Mouse (Mus musculus) kidney, embryonic 16.5 days (tissue): Measurements from ENCODE around the gene Tmem150b. TPM values are rescaled to one million over a fixed set of nuclear protein-coding genes. Genes with fewer than 3 reads are reported as not detected.

Experiments
- ATAC-seq: fragments of 200-750 bp; cut with Nextera tagmentation; 2 replicates; pipeline ENCODE4 v1.8.0; 2017; ENCODE audit warnings: moderate TSS enrichment; ENCODE audit not compliant: low FRiP score, low TSS enrichment
- H3K27ac ChIP-seq: fragments of 300-500 bp; sonication (generic); 2 replicates; pipeline ENCODE4 v1.5.1; 2014; ENCODE audit warnings: low read length
- H3K27me3 ChIP-seq: fragments of 300-500 bp; sonication (generic); 2 replicates; pipeline ENCODE4 v1.6.1; 2014; ENCODE audit warnings: low read length, control low read depth, mixed read lengths; ENCODE audit not compliant: insufficient read depth
- H3K36me3 ChIP-seq: fragments of 300-500 bp; sonication (generic); 2 replicates; pipeline ENCODE4 v1.6.1; 2014; ENCODE audit warnings: low read length, control low read depth, mixed read lengths; ENCODE audit not compliant: insufficient read depth
- H3K4me1 ChIP-seq: fragments of 300-500 bp; sonication (generic); 2 replicates; pipeline ENCODE4 v1.6.1; 2014; ENCODE audit warnings: low read length, control low read depth, mixed read lengths; ENCODE audit not compliant: insufficient read depth
- H3K4me2 ChIP-seq: fragments of 300-500 bp; sonication (generic); replicated peaks from 2 replicates; pipeline ENCODE4 v1.6.1; 2014; ENCODE audit warnings: low read depth, low read length
- H3K4me3 ChIP-seq: fragments of 300-500 bp; sonication (generic); 2 replicates; pipeline ENCODE4 v1.5.1; 2014; ENCODE audit warnings: mild to moderate bottlenecking, low read length
- H3K9ac ChIP-seq: fragments of 300-500 bp; sonication (generic); replicated peaks from 2 replicates; pipeline ENCODE4 v1.6.1; 2014; ENCODE audit warnings: low read length
- H3K9me3 ChIP-seq: fragments of 300-500 bp; sonication (generic); 2 replicates; pipeline ENCODE4 v1.6.1; 2016; ENCODE audit warnings: low read length, control low read depth
- WGBS: fragments of 180-500 bp; shearing (Covaris S2); extraction: QIAGEN DNeasy Blood & Tissue Kit; methylation state at CpG from one replicate; pipeline ENCODE4 v1.1.7; 2014; 5-methylcytosine and 5-hydroxymethylcytosine counted together
- polyA plus RNA-seq: library from polyadenylated mRNA; unstranded; fragments of >200 nt; fragmentation: Nextera tagmentation; extraction: Ambion mirVana; gene quantifications from 2 replicates; pipeline ENCODE4 v1.2.1, GENCODE M21; 2015

Gene Tmem150b
- 0.07 and 0.08 TPM in 2 replicates for polyA plus RNA-seq

- H3K4me3 ChIP-seq = no peak within 1 kb of the TSS
Observed at GRCm38 (mm10) chr7:4725169-4725568, at the start of gene Tmem150b. Tmem150b (minus strand) TSS chr7:4725249.

GRCm38 (mm10) chr7:4771202-4771601, 46.2 kb upstream of the Tmem150b start, which contains the start of gene Fam71e2:
Fam71e2 (minus strand) TSS chr7:4771302.
- Histone ChIP-seq H3K9ac (no peak within 1 kb of the TSS), H3K27me3 (peaks cover 12% of the 10 kb centered on the region), H3K27ac (no peak within 1 kb of the TSS), H3K36me3 (no peaks in the 10 kb centered on the region), H3K4me2 (no peak within 1 kb of the TSS), H3K4me3 (no peak within 1 kb of the TSS), H3K4me1 (no peaks in the 10 kb centered on the region), H3K9me3 (no peaks in the 10 kb centered on the region)
- 68% methylated on average over 3 of the region's 5 CpGs for WGBS
- ATAC-seq = no peak

More at GRCm38 (mm10) chr7:4725169-4725568, at the start of gene Tmem150b:
- Histone ChIP-seq H3K9me3 (no peaks in the 10 kb centered on the region), H3K27ac (no peak within 1 kb of the TSS), H3K9ac (no peak within 1 kb of the TSS), H3K27me3 (no peaks in the 10 kb centered on the region), H3K4me2 (no peak within 1 kb of the TSS), H3K4me1 (no peaks in the 10 kb centered on the region), H3K36me3 (no peaks in the 10 kb centered on the region)
- ATAC-seq = no peak
- 78% methylated on average over 7 of the region's 7 CpGs for WGBS

- H3K4me3 ChIP-seq = no peak overlapping the region
- no peaks in the 10 kb centered on the region for H3K4me1 ChIP-seq
- H3K36me3 ChIP-seq = no peaks in the 10 kb centered on the region
- whole genome bisulfite sequencing = 16% methylated on average over 4 of the region's 4 CpGs
- H3K9ac ChIP-seq = no peak overlapping the region; the same call in 1 of the 2 replicates
- H3K9me3 ChIP-seq = no peaks in the 10 kb centered on the region
- H3K27me3 ChIP-seq = no peaks in the 10 kb centered on the region; the same call in 1 of the 2 replicates
- no peak overlapping the region for H3K27ac ChIP-seq
- ATAC-seq = no peak
- no peak overlapping the region for H3K4me2 ChIP-seq
Observed at GRCm38 (mm10) chr7:4764946-4765710, 40.1 kb upstream of the Tmem150b start.

GRCm38 (mm10) chr7:4759670-4760069, 34.6 kb upstream of the Tmem150b start:
- H3K9me3 ChIP-seq = no peaks in the 10 kb centered on the region
- no peaks in the 10 kb centered on the region for H3K4me1 ChIP-seq
- H3K27me3 ChIP-seq = no peaks in the 10 kb centered on the region
- no peak overlapping the region for H3K4me2 ChIP-seq
- H3K9ac ChIP-seq = no peak overlapping the region
- H3K27ac ChIP-seq = no peak overlapping the region
- ATAC-seq = no peak
- H3K4me3 ChIP-seq = no peak overlapping the region
- H3K36me3 ChIP-seq = no peaks in the 10 kb centered on the region
- WGBS = 67% methylated on average over 1 of the region's 1 CpGs

GRCm38 (mm10) chr7:4752821-4753570, 27.9 kb upstream of the Tmem150b start, which contains the start of gene Cox6b2:
Cox6b2 (minus strand) TSS chr7:4753094.
- Histone ChIP-seq H3K4me1 (peaks cover 19% of the 10 kb centered on the region), H3K4me3 (peak within 1 kb of the TSS; percentile 58), H3K9me3 (no peaks in the 10 kb centered on the region), H3K36me3 (peaks cover 6% of the 10 kb centered on the region; the same call in 1 of the 2 replicates), H3K9ac (peak within 1 kb of the TSS; percentile 66), H3K27ac (peak within 1 kb of the TSS; percentile 80), H3K4me2 (peak within 1 kb of the TSS; percentile 74), H3K27me3 (no peaks in the 10 kb centered on the region)
- peak; percentile 95 for ATAC-seq
- WGBS = 3% methylated on average over 24 of the region's 24 CpGs

- peaks cover 6% of the 10 kb centered on the region; the same call in 1 of the 2 replicates for H3K36me3 ChIP-seq
- no peaks in the 10 kb centered on the region for H3K9me3 ChIP-seq
- peak overlapping the region; percentile 74 for H3K4me2 ChIP-seq
- peak overlapping the region; percentile 58 for H3K4me3 ChIP-seq
- peak overlapping the region; percentile 80 for H3K27ac ChIP-seq
- H3K27me3 ChIP-seq = no peaks in the 10 kb centered on the region
- peak overlapping the region; percentile 61 for H3K9ac ChIP-seq
- WGBS = under 1% methylated on average over 30 of the region's 30 CpGs
- peaks cover 19% of the 10 kb centered on the region for H3K4me1 ChIP-seq
- peak; percentile 86 for ATAC-seq
Observed at GRCm38 (mm10) chr7:4751971-4752820, 27.1 kb upstream of the Tmem150b start.

- no peaks in the 10 kb centered on the region for H3K9me3 ChIP-seq
- no peak for ATAC-seq
- H3K4me1 ChIP-seq = peaks cover 19% of the 10 kb centered on the region
- H3K36me3 ChIP-seq = peaks cover 20% of the 10 kb centered on the region
- WGBS = 83% methylated on average over 2 of the region's 2 CpGs
- no peak overlapping the region for H3K4me3 ChIP-seq
- H3K27me3 ChIP-seq = no peaks in the 10 kb centered on the region
- no peak overlapping the region for H3K9ac ChIP-seq
- no peak overlapping the region for H3K27ac ChIP-seq
- no peak overlapping the region for H3K4me2 ChIP-seq
Observed at GRCm38 (mm10) chr7:4749169-4749568, 24.1 kb upstream of the Tmem150b start.

- Histone ChIP-seq H3K9ac (no peak overlapping the region), H3K27ac (no peak overlapping the region), H3K36me3 (peaks cover 23% of the 10 kb centered on the region), H3K4me3 (no peak overlapping the region), H3K9me3 (no peaks in the 10 kb centered on the region), H3K4me2 (no peak overlapping the region), H3K4me1 (peaks cover 21% of the 10 kb centered on the region), H3K27me3 (no peaks in the 10 kb centered on the region)
- no peak for ATAC-seq
- 83% methylated on average over 4 of the region's 4 CpGs for WGBS
Observed at GRCm38 (mm10) chr7:4748321-4748720, 23.3 kb upstream of the Tmem150b start.

GRCm38 (mm10) chr7:4747156-4747899, 22.3 kb upstream of the Tmem150b start:
- peaks cover 23% of the 10 kb centered on the region for H3K36me3 ChIP-seq
- H3K4me2 ChIP-seq = no peak overlapping the region
- peaks cover 15% of the 10 kb centered on the region for H3K4me1 ChIP-seq
- no peak overlapping the region for H3K9ac ChIP-seq
- 79% methylated on average over 9 of the region's 9 CpGs for WGBS
- no peaks in the 10 kb centered on the region for H3K9me3 ChIP-seq
- H3K27me3 ChIP-seq = no peaks in the 10 kb centered on the region
- H3K27ac ChIP-seq = no peak overlapping the region
- H3K4me3 ChIP-seq = no peak overlapping the region
- no peak for ATAC-seq
